Mouse (Mus musculus) A20 (cell line): ENCODE results near the gene Ndufv1.
A peak's percentile ranks its signal among the peaks of the same experiment; 100 is the strongest.
"Not testable (repeated sequence)": the region's sequence is repeated elsewhere in the genome, so short reads cannot be mapped to it uniquely, and the experiment has no call there.

Source experiments
- DNase-seq: peaks from one replicate; pipeline ENCODE4 v3.0.0-alpha.2; 2011; ENCODE audit warnings: low read depth, low spot score

Ndufv1 gene

DNA sequence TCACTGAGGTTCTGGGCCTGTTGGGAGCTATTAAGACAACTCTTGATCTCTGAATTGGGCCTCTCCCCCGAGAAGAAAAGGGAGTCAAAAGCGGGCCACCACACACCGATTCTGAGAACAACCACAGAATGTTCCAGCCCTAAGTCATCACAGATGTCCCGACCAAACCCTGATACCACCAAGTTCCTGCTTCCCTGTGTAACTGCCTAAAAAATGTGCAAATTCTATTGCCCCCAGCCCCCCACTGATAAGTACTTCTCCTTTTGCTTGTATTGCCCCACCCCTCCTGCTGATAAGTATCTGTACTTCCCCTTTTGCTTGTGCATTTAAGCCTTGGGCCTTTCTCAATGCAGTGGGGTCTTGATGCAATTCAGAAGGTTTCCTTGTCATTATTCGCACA, 31.5 kb upstream of the Ndufv1 start:
- DNase-seq: not testable (repeated sequence)

GRCm38 (mm10) chr19:4042124-4042523, 29.5 kb upstream of the Ndufv1 start:
- no peak for DNase-seq

DNA sequence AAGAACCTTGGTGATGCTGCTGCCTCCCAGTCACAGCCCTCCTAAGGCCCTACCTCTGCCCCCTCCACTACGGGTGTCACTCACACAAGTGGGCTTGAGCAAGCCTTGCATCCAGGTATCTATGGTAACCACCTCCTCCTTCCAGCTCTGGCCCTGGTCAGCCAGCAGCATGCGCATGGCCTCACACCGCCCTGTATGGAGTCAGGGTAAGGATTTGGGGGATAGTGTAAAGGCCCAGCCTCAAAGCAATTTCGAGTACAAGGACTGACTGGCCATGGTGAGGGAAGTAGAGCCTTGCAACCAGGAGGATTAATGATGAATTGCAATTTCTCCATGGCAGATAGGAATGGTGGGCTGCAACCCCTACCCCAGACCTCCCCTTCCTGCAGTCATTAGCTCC, 28.9 kb upstream of the Ndufv1 start:
- not testable (repeated sequence) for DNase-seq

DNA sequence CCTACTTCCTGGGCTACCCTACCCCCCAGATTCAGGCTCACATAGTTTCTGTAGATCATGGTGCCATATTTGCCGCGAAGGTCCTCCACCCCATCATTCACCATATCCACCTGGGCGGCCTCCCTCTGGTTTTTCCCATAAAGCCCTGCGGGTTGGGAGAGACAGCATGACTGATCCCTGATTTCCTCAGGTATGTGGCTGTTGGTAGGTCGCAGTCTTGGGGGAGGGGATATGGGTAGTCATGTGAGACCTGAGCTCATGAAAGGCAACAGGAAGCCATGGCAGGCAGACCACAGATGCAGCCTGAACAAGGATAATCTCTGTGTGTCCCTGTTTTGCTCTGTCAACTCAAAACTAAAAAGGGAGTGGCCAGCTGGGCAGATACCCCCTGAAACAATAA, 28.3 kb upstream of the Ndufv1 start:
- not testable (repeated sequence) for DNase-seq

- peak; percentile 92 for DNase-seq
Measured at GRCm38 (mm10) chr19:4037788-4038232, 25.2 kb upstream of the Ndufv1 start, which contains the start of gene Gstp1. Gstp1 (minus strand) TSS chr19:4037985.

DNA sequence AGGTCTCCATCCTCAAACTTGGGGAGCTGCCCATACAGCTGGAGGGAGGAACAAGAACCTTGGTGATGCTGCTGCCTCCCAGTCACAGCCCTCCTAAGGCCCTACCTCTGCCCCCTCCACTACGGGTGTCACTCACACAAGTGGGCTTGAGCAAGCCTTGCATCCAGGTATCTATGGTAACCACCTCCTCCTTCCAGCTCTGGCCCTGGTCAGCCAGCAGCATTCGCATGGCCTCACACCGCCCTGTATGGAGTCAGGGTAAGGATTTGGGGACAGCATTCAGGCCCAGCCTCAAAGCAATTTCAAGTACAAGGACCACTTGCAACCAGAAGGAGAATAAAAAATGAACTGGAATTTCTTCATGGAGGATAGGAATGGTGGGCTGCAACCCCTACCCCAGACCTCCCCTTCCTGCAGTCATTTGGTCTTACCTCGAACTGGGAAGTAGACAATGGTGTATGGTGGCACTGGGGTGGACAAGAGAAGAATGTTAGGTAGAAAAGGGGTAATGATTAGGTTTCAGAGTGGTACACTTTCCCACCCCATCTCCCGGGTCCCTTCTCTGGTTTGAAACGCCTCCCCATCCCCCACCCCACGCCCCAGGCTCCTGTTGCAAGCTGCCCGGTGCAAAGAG, 24.7 kb upstream of the Ndufv1 start:
- DNase-seq: not testable (repeated sequence)

GRCm38 (mm10) chr19:4036327-4037045, 23.9 kb upstream of the Ndufv1 start:
- DNase-seq: peak; percentile 62

GRCm38 (mm10) chr19:4033742-4034141, 21.1 kb upstream of the Ndufv1 start:
- DNase-seq: no peak

DNA sequence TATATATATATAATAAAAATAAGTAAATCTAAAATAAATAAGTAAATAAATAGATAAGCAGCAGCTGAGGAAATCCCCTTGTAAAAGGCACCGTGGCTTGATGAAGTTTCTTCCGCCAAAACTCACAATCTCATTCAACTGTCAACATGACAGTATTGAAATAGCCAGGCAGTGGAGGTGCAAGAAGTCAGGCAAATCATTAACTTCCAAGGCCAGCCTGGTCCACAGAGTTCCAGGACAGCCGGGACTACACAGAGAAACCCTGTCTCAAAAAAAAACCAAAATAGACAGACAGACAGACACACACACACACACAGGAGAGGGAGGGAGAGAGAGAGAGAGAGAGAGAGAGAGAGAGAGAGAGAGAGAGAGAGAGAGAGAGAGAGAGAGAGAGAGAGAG, 20.7 kb upstream of the Ndufv1 start:
- no peak for DNase-seq

DNA sequence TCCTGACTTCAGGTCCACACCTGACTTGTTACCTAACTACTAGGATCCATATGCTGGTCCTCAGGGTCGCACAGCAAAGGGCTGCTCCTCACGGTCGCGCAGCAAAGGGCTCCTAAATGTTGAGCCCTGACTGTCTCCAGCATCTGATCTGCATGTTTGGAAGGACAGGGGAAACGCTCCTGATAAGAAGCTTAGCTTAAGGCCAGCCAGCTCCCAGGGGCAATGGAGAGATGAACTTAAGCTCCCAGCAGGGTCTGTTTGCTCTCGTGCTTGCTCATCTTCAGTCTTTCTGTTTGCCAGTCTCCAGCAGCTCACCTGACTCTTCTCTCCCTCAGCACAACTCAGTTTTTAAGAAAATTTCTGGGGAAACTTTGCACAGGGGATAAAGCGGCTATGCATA, 20.1 kb upstream of the Ndufv1 start:
- DNase-seq: no peak

DNA sequence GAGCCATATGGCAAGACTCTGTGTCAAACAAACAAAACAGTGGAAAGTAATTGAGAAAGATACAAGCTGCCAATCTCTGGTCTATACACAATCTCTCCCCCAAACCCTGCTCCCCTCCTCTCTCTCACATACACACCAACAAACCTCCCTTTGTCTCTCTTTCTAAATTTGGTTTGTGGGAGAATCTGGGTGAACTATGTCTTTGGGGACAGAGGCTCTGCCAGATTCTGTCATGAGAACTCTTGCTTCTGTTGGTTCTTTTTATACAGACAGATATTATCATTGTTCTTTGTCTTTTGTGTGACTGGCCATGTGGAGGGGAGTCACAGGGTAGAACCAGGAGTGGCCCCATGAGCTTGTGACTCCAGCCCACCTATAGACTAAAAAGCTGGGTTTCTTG, 15.0 kb upstream of the Ndufv1 start:
- DNase-seq: no peak

- DNase-seq: no peak
Measured at GRCm38 (mm10) chr19:4023185-4023584, 10.6 kb upstream of the Ndufv1 start.

GRCm38 (mm10) chr19:4018743-4019583, 6.4 kb upstream of the Ndufv1 start:
- DNase-seq: peak; percentile 82

DNA sequence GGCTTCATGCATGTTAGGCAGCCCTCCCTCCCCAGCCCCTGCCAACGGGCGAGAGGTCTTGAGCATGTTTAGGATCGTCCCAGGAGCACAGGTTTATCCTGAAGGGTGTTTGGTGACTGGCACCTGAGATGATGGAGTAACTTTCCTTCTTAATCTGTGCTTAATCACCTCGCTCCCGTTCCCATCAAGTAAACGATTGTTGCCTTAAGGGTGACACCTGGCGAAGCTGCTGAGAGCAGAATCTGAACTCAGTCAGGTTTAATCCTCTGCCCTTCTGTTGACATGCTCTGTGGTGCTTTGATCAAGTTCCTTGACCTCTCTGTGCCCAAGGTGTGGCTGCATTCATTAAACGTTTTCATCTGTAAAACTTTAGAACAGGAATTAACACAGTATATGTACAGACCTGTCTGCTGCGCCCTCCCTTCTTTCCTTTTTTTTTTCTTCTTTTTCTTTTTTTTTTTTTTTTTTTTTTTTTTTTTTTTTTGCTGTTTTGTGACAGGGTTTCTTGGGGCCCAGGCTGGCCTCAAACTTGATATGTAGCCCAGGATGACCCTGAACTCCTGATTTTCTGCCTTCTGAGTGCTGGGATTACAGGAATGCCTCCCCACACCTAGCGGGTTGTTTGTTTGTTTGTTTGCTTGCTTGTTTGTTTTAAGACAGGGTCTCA, 5.4 kb upstream of the Ndufv1 start:
- no peak for DNase-seq

DNA sequence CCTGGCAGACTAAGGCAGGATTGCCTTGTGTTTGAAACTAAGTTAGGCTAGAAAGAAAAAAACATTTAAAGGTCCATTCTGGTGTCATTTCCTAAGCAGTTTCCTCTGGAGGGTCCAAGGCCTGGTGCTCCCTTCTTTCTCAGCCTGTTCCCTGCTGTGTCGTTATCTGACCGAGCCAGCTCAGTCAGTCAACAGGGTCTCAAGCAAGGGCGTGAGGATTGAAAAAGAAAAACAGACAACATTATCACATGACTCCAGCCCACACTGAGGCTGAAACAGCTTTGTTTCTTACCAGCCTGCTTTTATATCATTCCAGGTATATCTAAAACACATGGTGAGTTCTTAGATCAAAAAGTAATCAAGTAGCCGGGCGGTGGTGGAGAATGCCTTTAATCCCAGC, 3.0 kb upstream of the Ndufv1 start:
- no peak for DNase-seq

DNA sequence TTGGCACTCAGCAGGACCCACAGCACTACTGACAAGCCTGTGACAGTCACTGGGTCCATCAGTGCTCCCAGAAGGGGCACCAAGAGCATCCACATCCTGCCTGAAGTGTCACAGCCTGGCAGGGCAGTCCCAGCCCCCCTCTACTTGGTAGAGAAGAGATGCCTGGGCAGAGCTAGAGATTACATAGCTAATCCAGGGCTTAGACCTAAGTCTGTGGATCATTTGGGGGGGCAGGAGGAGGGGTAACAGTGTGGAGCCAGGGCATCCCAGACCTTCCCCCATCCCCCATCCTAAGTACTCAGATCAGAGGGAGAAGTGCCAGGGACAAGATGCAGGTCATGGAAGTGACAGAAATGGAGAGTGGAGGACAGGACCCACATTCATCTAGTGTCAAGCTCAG, 2.2 kb upstream of the Ndufv1 start:
- no peak for DNase-seq

DNA sequence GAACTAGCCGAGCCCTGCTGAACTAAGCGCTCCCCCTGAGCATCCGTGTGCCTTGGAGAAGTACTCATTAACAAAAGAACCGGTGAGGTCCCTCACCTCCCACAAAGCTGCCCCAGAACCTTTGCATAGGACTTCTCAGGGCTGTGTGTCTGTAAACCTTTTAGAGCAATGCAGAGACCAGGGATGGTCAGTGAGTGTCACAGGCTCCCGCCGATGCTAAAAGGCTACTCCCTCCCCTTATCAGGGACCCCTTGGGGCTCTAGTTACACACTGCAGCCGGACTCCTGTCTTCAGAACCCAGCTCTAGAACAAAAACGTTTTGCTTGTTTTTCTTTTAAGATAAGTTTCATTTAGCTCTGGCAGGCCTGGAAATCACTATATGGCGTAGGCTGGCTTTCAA, 460 bp upstream of the Ndufv1 start:
- DNase-seq: no peak

DNA sequence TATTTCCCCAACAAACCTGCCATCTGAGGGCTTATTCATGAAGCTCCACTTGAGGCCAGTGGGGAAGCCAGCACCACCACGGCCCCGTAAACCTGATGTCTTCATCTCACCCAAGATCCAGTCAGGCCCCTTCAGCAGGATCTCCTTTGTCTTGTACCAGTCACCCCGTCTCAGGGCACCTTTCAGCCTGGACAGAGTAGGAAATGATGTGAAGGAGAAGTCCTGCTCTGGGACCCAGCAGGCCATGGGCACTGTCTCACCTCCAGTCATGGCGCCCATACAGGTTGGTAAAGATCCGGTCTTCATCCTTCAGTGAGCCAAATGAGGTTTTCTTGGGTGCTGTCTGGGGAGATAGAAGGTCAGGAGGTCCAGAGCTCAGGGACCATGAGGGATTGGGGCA, 1.5 kb downstream of the Ndufv1 start:
- no peak for DNase-seq

DNA sequence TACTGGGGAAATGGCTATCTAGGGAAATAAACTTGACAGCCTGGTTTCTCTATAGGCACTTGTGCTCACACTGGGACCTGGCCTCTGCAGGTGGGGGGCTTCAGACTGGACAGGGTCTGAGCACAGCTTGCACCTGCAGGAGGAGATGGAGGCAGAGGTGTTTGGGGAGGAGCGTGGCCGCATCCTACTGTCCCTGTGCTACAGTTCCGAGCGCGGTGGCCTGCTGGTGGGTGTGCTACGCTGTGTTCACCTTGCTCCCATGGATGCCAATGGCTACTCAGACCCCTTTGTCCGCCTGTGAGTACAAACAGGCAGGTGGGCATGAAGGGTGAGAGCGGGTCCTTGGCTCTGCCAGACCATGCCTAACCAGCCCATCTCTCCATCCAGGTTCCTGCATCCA, 6.6 kb downstream of the Ndufv1 start:
- no peak for DNase-seq

DNA sequence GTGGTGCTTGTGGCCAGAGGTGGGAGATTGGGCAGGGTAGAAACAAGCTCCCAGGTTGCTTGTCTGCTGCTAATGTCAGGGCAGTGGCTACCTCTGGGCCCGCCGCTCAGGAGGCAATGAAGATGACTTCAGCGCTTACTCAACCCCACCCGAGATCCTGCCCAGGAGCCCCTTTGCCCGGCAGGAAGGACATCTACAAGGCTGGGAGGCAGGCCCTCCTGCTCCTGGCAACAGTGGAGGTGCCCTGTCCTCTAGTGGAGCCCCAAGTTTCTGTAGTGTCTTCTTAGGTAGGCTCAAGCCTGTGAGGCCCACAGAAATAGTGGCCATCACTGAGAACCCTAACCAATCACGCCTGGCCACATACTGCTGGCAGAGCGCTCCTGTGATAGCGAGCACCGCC, 7.5 kb downstream of the Ndufv1 start:
- no peak for DNase-seq

DNA sequence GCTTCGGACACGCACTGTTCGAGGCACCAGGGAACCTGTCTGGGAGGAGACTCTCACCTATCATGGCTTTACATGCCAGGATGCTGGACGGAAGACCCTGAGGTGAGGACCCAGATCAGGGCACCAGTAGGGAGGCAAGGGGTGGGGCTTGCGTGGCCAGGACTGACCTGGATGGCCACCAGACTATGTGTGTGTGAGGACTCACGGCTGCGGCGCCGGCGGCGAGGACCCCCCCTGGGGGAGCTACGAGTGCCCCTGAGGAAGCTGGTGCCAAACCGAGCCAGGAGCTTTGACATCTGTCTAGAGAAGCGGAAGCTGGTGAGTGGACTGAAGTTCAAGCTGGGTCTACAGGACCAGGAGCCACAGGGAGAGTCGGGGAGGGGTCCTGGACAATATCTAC, 8.3 kb downstream of the Ndufv1 start:
- DNase-seq: no peak

- DNase-seq: no peak
Measured at GRCm38 (mm10) chr19:4003641-4004040, 9.0 kb downstream of the Ndufv1 start.
